Mouse (Mus musculus): ENCODE measurements around the gene Pgam2.

Gene Pgam2

DNA sequence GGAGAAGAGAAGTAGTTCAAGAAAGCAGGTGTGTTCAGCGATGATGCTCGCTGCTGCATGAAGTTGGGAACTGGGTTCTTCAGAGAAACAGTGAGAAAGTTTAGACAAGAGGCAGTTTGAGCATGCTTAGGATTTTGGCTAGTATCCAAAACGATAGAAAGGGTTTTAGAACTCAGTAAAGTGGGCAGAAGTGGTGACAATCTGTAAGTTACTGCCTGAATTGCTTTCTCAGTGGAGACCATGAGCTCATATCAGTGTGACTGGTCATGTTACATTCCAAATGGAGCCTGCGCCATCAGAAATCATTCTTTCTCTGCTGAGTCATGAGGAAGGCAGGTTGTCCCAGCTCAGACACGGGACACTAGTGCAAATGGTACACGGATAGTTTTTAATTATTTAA is 37.5 kb downstream of the Pgam2 start:
- DNase-seq (ENCODE audit: low spot score in 2 of 2), result no peak

DNA sequence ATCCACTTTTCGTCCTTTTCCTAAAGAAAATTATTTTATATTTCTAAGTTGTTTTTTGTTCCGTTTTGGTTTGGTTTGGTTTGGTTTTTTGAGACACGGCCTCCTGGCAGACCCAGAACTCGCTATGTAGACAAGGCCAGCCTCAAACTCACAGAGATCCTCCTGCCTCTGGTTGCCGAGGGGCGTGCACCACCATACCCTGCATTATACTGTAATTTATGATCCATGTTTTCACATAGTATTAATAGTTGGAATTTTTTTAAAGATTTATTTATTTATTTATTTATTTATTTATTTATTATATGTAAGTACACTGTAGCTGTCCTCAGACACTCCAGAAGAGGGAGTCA is 40.9 kb downstream of the Pgam2 start:
- DNase-seq (ENCODE audit: low spot score in 2 of 2), result no peak

DNA sequence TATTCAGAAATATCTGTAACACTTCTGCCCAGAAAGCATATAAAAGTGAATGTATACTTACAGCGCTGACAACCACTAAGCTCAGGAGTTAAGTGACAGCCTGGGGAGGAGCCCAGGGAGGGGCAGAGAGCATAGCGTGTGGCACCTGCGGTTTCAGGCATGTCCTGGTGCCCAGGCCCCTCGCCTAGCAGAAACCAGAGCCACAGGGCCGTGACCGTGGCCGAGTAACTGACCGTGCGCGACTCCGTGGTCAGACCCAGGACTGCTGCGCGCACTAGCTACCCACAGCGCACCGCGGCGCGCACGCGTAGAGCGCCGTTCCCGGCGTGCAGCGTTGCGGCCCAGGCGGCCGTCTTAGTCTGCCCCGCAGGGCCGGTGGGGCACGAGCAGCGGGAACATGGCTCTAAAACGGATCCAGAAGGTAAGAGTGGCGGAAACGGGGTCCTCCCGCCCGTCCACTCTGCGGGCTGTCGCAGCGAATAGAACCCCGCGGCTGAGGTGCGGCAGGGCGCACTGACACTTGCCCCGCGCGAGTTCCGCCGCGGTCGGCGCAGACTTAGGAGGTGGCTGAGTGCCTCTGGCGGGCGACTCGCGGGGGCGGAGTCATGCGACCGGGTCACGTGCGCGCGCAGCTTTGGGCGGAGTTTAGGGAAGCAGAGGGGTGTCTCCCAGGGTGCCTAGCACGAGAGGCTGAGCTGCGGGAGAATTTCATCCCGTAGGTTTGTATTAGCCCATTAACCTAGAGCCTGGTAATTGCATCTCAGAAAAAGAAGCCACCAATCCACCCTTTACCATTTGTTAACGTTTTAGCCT is 41.5 kb downstream of the Pgam2 start, which contains the start of gene Urgcp:
Gene Urgcp, minus strand, starts transcription at position 557 of the 813 bp plus-strand sequence.
- DNase-seq (ENCODE audit: low spot score in 2 of 2), result peak; percentile 93 to 96

GRCm38 (mm10) chr11:5753755-5754154 is 49.8 kb downstream of the Pgam2 start:
- no peak for DNase-seq (ENCODE audit: low spot score in 2 of 2)
